Mouse (Mus musculus) kidney, adult 2 months (tissue): ENCODE measurements around the gene Pde4d. TPM values are rescaled to one million over a fixed set of nuclear protein-coding genes. Genes with fewer than 3 reads are reported as not detected.

Experiments
- DNase-seq: peaks from one replicate; pipeline ENCODE4 v3.0.0; 2021
- H3K27ac ChIP-seq: fragments of 200-500 bp; 2 replicates; pipeline ENCODE4 v1.5.1; 2012; ENCODE audit warnings: low read depth, low read length, control low read depth, inconsistent platforms; ENCODE audit not compliant: insufficient read depth
- H3K27me3 ChIP-seq: fragments of 200-500 bp; replicated peaks from 2 replicates; pipeline ENCODE4 v1.6.1; 2012; ENCODE audit warnings: mild to moderate bottlenecking, moderate library complexity, low read length, inconsistent platforms; ENCODE audit not compliant: control insufficient read depth, insufficient read depth
- H3K36me3 ChIP-seq: fragments of 200-500 bp; 2 replicates; pipeline ENCODE4 v1.6.1; 2012; ENCODE audit warnings: mild to moderate bottlenecking, moderate library complexity, low read length, inconsistent platforms; ENCODE audit not compliant: control insufficient read depth, insufficient read depth
- H3K4me1 ChIP-seq: fragments of 200-500 bp; 2 replicates; pipeline ENCODE4 v1.6.1; 2011; ENCODE audit warnings: low read length; ENCODE audit not compliant: control insufficient read depth, insufficient read depth
- H3K4me3 ChIP-seq: fragments of 200-500 bp; 2 replicates; pipeline ENCODE4 v1.5.1; 2011; ENCODE audit warnings: mild to moderate bottlenecking, low read depth, low read length, control low read depth; ENCODE audit not compliant: insufficient read depth
- CTCF ChIP-seq: fragments of 200-500 bp; conservative IDR thresholded peaks from 2 replicates; pipeline ENCODE4 v1.5.1; 2011; ENCODE audit warnings: low read depth, mild to moderate bottlenecking, control low read depth, low read length, moderate library complexity, mixed read lengths; ENCODE audit not compliant: insufficient read depth, insufficient read length
- POLR2A ChIP-seq: fragments of 200-500 bp; IDR thresholded peaks from one replicate; pipeline ENCODE4 v1.6.1; 2011; ENCODE audit warnings: low read depth, low read length, control low read depth
- WGBS: fragments of 180-500 bp; shearing (Covaris S2); methylation state at CpG from one replicate; pipeline ENCODE4 v1.1.7; 2018; 5-methylcytosine and 5-hydroxymethylcytosine counted together
- polyA plus RNA-seq: library from polyadenylated mRNA; depleted of rRNA; stranded (reverse); fragments of >200 nt; gene quantifications from 2 replicates; pipeline ENCODE4 v1.2.3, GENCODE M21; 2012

The Pde4d gene
- polyA plus RNA-seq, 1 experiment, result 18.3 TPM

GRCm38 (mm10) chr13:109880392-109880791 is 1430.6 kb downstream of the Pde4d start:
- Histone ChIP-seq H3K27ac (no peak overlapping the region), H3K36me3 (no peaks in the 10 kb centered on the region), H3K4me3 (no peak overlapping the region), H3K27me3 (no peaks in the 10 kb centered on the region), H3K4me1 (peaks cover 10% of the 10 kb centered on the region; the same call in 1 of the 2 replicates)
- WGBS, result 33% methylated on average over 8 of the region's 8 CpGs
- TF ChIP-seq CTCF, result no peak
- no peak for TF ChIP-seq POLR2A
- peak; percentile 35 for DNase-seq

- TF ChIP-seq POLR2A, result no peak
- Histone ChIP-seq H3K27ac (peak overlapping the region; percentile 53; the same call in 1 of the 2 replicates), H3K4me1 (peaks cover 10% of the 10 kb centered on the region; the same call in 1 of the 2 replicates), H3K36me3 (no peaks in the 10 kb centered on the region), H3K27me3 (no peaks in the 10 kb centered on the region), H3K4me3 (no peak overlapping the region)
- peak; percentile 93 for DNase-seq
- 53% methylated on average over 11 of the region's 11 CpGs for WGBS
These were observed 1431.6 kb downstream of the Pde4d start for GRCm38 (mm10) chr13:109881161-109881857.

DNA sequence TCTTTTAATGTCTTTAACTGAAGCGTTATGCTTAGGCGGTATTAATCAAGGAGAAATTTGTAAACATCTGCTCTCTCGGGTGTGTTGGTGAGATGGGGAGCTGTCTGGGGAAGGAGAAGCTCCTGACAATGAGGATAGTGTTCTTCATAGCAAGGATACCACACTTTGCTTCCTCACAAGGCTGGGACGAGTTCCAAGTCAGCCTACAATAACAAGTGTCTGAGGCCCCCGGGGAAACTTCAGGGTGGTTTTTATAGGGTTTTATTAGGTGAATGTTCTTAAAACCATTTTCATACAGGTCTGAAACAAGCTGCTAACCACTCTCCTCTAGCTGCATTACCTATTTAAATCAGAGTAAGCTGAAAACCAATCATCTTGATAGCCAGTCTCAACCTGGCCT is 1433.9 kb downstream of the Pde4d start:
- H3K27ac ChIP-seq, result no peak overlapping the region
- no peak overlapping the region for H3K4me3 ChIP-seq
- WGBS, result 78% methylated on average over 5 of the region's 5 CpGs
- no peak for DNase-seq
- H3K36me3 ChIP-seq, result no peaks in the 10 kb centered on the region
- no peaks in the 10 kb centered on the region for H3K27me3 ChIP-seq
- peaks cover 10% of the 10 kb centered on the region; the same call in 1 of the 2 replicates for H3K4me1 ChIP-seq
- TF ChIP-seq CTCF (no peak), POLR2A (no peak)

GRCm38 (mm10) chr13:109884812-109885211 is 1435.1 kb downstream of the Pde4d start:
- DNase-seq, result no peak
- no peak overlapping the region for H3K4me3 ChIP-seq
- no peaks in the 10 kb centered on the region for H3K36me3 ChIP-seq
- H3K4me1 ChIP-seq, result peaks cover 10% of the 10 kb centered on the region; the same call in 1 of the 2 replicates
- H3K27ac ChIP-seq, result no peak overlapping the region
- TF ChIP-seq CTCF (no peak), POLR2A (no peak)
- no peaks in the 10 kb centered on the region for H3K27me3 ChIP-seq
- 81% methylated on average over 7 of the region's 7 CpGs for WGBS

DNA sequence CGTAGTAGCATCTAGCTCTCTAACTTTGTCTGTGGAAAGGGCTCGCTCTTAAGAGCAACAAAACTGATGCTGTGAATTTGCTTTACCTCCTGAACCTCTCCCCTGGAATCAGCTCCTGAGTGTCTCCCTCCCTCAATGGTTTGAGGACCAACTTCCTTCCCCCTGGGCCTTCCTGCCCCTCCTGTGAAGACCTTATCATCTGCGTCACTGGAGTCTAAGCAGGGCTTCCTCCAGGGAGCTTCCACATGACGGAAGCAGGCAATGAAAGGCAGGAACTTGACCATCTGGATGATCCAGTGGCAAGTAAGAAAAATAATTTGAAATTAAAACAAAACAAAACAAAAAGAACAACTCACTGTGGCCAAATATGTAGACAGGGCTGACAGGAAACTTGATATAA is 1438.5 kb downstream of the Pde4d start:
- TF ChIP-seq CTCF (no peak), POLR2A (no peak)
- peak; percentile 28 for DNase-seq
- Histone ChIP-seq H3K36me3 (no peaks in the 10 kb centered on the region), H3K27ac (no peak overlapping the region), H3K27me3 (no peaks in the 10 kb centered on the region), H3K4me1 (no peaks in the 10 kb centered on the region), H3K4me3 (no peak overlapping the region)
- 88% methylated on average over 4 of the region's 4 CpGs for WGBS

GRCm38 (mm10) chr13:109891194-109891909 is 1441.6 kb downstream of the Pde4d start:
- Histone ChIP-seq H3K36me3 (no peaks in the 10 kb centered on the region), H3K27me3 (no peaks in the 10 kb centered on the region), H3K4me3 (no peak overlapping the region), H3K4me1 (no peaks in the 10 kb centered on the region), H3K27ac (no peak overlapping the region)
- no peak for TF ChIP-seq CTCF
- TF ChIP-seq POLR2A, result no peak
- 87% methylated on average over 6 of the region's 6 CpGs for WGBS
- no peak for DNase-seq

- WGBS, result 67% methylated on average over 4 of the region's 4 CpGs
- H3K4me1 ChIP-seq, result no peaks in the 10 kb centered on the region
- DNase-seq, result no peak
- H3K27ac ChIP-seq, result no peak overlapping the region
- H3K36me3 ChIP-seq, result no peaks in the 10 kb centered on the region
- H3K27me3 ChIP-seq, result no peaks in the 10 kb centered on the region
- H3K4me3 ChIP-seq, result no peak overlapping the region
- TF ChIP-seq CTCF (no peak), POLR2A (no peak)
These were observed 1442.1 kb downstream of the Pde4d start for GRCm38 (mm10) chr13:109891910-109892265.
